Mouse (Mus musculus): ENCODE data around the gene Cmpk2. TPM values are rescaled to one million over a fixed set of nuclear protein-coding genes. Genes with fewer than 3 reads are reported as not detected.
A peak's percentile ranks its signal among the peaks of the same experiment; 100 is the strongest.
"Not testable (repeated sequence)": the region's sequence is repeated elsewhere in the genome, so short reads cannot be mapped to it uniquely, and the experiment has no call there.

Cmpk2 gene
- polyA plus RNA-seq, 1 experiment from 2014 or later, result 8.6 TPM

DNA sequence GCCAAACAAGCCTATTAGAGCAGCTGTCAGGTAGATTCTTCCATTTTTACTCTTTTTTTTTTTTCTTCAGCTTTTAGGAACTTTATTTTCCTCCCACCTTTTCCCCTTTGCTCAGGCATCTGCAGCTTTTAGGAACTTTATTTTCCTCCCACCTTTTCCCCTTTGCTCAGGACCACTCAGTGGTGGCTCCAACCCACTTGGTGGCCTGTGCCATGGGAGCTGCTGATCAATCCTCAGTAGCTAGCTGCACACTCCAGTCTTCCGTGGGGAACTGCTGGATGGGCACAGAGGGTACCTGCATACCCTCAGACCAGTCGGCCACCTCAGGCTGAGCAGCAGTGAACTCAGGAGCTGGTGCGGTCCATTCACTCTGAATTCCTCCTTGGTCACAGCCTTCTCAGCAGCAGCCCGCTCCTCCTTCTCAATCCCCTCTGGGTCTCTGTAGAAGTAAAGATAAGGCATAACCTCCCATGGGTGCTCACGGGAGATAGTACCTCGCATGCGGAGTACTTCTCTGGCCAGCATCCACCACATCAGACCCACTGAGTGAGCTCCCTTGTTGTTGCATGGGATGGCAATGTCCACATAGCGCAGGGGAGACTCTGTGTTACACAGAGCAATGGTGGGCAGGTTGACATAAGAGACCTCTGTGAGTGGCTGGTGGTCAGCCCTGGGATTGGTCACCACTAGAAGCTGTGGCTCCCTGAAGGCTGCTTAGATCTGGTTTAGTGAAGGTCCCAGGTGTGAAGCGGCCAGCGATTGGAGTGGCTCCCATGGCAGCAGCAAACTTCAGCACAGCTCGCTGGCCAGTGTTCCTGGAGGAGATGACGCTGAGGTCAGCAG lies 17.0 kb downstream of the Cmpk2 start:
- WGBS (ENCODE audit: insufficient replicate concordance), result 48% methylated on average over 12 of the region's 12 CpGs
- not testable (repeated sequence) for DNase-seq; H3K27me3 ChIP-seq; H3K9me3 ChIP-seq (replicated peaks); H3K36me3 ChIP-seq
- H3K4me2 ChIP-seq, result peak overlapping the region; percentile 61
- peak overlapping the region; percentile 25 for H3K4me3 ChIP-seq (replicated peaks)
- H3K4me1 ChIP-seq (replicated peaks), result peaks cover 46% of the 10 kb centered on the region
- peak overlapping the region; percentile 63 for H3K9ac ChIP-seq
- peak; percentile 79 for ATAC-seq (ENCODE audit: low read depth)
- peak overlapping the region; percentile 73 for H3K27ac ChIP-seq

DNA sequence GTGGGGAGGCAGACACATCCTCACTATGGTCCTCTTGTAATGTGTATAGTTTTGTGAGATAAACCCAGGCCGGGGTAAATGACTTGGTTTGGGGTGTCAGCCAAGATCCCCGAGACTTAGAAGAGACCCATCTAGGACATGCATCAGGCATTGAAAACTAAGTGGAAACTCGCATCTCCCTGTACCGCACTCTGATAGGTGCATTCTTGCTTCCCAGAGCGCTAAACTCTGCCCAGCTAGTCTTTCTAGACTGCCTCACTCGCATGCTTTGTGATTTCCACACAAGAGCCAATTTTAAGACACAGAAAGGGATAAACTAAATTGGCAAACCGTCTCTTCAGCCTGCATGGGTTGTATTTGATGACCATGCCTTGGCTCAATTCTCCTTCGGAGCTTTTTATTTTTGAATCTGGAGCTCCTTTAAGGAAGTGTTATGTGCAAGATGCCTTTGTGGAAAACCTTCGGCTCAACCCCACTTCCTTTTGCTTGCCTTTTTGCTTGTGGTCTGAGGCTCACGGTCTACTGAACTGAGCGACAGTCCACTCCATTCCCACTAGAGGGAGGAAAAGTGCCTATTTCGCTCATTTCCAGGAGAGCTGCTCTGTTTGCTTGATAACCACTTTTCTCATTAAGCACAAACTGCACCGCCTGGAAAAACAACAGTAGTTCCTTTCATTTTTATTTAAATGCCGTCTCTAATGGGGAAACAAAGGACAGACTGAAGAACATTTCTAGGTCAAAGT lies 19.0 kb downstream of the Cmpk2 start:
- DNase-seq (no peak), ATAC-seq (ENCODE audit: low read depth) (no peak)
- Histone ChIP-seq H3K4me1 (replicated peaks) (peaks cover 46% of the 10 kb centered on the region), H3K4me3 (replicated peaks) (no peak overlapping the region), H3K4me2 (peak overlapping the region; percentile 15; the same call in 1 of the 2 replicates), H3K27me3 (no peaks in the 10 kb centered on the region), H3K9me3 (replicated peaks) (no peaks in the 10 kb centered on the region), H3K9ac (no peak overlapping the region), H3K27ac (no peak overlapping the region), H3K36me3 (no peaks in the 10 kb centered on the region)
- 50% methylated on average over 14 of the region's 14 CpGs for whole genome bisulfite sequencing (ENCODE audit: insufficient replicate concordance)

DNA sequence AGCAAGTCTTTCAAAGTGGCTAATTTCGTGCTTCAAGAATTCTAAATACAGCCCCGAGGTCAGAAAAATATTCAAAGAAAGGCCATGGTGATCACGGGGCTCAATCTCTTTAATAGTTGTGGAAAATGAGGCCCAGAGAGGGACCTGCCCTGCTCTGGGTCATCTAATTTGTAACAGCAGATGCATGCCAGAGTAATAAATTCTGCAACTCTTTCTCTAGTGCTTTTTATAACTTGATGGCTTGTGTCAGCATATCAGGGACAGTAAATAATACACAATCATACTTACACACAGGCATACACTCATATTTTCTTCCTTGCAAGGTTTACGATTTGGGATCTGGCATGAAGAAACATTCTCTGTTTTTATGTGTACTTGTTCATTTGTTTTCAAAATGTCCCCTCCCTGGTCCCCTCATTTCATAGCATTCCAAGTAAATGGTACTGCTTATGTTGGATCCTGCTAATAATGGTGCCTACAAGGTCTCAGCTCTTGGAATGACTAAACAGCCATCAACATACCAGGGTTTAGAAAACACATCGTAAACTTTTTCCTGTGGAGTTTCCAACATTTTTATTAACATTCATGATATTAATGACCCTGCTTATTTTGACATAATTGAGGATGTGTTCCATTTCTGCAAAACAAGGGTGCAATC lies 19.7 kb downstream of the Cmpk2 start:
- H3K4me2 ChIP-seq, result no peak overlapping the region
- no peak for DNase-seq
- peaks cover 42% of the 10 kb centered on the region for H3K4me1 ChIP-seq (replicated peaks)
- H3K9me3 ChIP-seq (replicated peaks), result no peaks in the 10 kb centered on the region
- H3K36me3 ChIP-seq, result no peaks in the 10 kb centered on the region
- no peak for ATAC-seq (ENCODE audit: low read depth)
- no peak overlapping the region for H3K9ac ChIP-seq
- WGBS (ENCODE audit: insufficient replicate concordance), result 74% methylated on average over 5 of the region's 5 CpGs
- no peak overlapping the region for H3K27ac ChIP-seq
- no peak overlapping the region for H3K4me3 ChIP-seq (replicated peaks)
- no peaks in the 10 kb centered on the region for H3K27me3 ChIP-seq

DNA sequence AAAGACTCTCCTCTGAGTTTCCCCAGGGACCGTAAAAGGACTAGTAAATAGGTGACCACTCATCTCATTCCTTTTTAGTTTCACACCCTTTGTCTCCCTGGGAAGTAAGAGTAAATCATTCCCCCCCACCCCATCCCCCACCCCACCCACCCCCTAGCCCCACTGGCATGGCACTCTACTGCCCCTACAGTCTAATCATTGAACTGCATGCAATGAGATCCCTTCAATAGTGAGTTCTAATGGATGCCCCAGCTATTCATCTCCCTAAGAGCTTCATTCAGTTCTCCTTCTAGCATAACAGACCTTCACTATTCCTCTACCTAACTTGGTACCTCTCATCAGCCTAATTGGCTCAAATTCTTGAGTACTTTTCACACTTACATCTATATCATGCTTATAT lies 20.9 kb downstream of the Cmpk2 start:
- H3K27me3 ChIP-seq, result no peaks in the 10 kb centered on the region
- H3K4me1 ChIP-seq (replicated peaks), result peaks cover 32% of the 10 kb centered on the region
- 88% methylated on average over 1 of the region's 1 CpGs for WGBS (ENCODE audit: insufficient replicate concordance)
- no peak overlapping the region for H3K27ac ChIP-seq
- H3K36me3 ChIP-seq, result no peaks in the 10 kb centered on the region
- ATAC-seq (ENCODE audit: low read depth) (no peak), DNase-seq (no peak)
- no peaks in the 10 kb centered on the region for H3K9me3 ChIP-seq (replicated peaks)
- H3K4me3 ChIP-seq (replicated peaks), result no peak overlapping the region
- H3K4me2 ChIP-seq, result no peak overlapping the region
- no peak overlapping the region for H3K9ac ChIP-seq

DNA sequence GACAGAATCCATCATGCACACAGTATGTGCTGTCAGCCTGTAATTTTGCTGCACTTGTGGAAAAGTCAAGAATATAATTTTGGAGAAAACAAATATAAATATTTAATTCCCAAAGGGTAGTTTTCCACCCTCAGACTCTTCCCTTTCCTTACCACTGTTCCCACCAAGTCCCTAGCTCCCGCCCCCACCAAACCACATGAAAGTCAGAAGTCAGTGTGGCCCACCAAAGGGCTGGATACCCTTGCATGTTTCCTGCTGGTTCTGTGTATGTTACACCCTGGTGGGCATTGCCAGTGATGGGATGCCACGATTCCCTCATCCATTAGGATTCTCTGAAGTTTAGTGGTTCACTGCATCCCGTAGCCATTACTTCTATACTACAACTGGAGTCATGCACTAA lies 32.0 kb downstream of the Cmpk2 start:
- Histone ChIP-seq H3K9me3 (replicated peaks) (no peaks in the 10 kb centered on the region), H3K27me3 (0 out of 2 replicates have a peak, but pooled peaks cover 3% of the 10 kb centered on the region), H3K27ac (no peak overlapping the region), H3K4me3 (replicated peaks) (no peak overlapping the region), H3K36me3 (no peaks in the 10 kb centered on the region), H3K4me2 (no peak overlapping the region), H3K9ac (no peak overlapping the region), H3K4me1 (replicated peaks) (0 out of 2 replicates have a peak, but pooled peaks cover 2% of the 10 kb centered on the region)
- no peak for DNase-seq
- WGBS (ENCODE audit: insufficient replicate concordance), result 63% methylated on average over 3 of the region's 3 CpGs
- no peak for ATAC-seq (ENCODE audit: low read depth)

DNA sequence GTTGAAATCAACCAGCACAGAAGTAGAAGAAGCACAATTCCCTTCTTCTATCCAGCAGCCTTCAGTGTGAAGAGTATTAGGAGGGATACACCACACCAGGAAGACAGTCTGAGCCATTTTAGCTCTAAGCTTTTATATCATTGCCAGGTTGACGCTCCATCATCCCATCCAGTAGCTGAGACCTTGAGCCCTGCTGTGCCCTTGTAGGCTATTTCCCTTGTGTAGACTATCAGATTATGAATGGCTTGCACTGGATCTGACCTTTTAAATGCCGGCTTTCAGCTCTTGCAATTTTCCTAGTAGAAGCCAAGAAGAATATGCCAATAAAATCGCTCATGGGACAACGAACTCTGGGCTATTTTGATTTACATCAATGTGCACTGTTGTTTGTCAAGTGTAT lies 42.0 kb downstream of the Cmpk2 start:
- no peaks in the 10 kb centered on the region for H3K4me1 ChIP-seq (replicated peaks)
- WGBS (ENCODE audit: insufficient replicate concordance), result 74% methylated on average over 4 of the region's 4 CpGs

DNA sequence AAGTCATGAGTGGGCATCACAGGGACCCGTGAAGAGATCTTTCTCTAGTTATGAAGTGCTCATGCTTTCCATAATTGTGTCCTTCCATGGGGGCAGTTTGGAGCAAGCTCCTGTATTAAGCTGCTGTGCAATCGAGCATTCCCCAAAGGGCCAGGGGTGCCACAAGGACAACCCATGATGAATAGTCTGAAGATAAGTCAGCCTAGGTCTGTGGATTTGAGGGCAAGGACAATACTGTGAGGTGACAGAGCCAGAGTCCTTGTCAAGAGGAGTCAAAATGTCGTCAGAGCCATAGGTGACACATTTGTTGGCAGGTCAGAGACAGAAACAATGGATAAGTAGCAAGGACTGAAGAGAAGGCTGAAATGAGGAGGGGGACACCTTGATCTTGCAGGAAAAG lies 49.2 kb downstream of the Cmpk2 start:
- no peak for DNase-seq
- H3K4me1 ChIP-seq (replicated peaks), result no peaks in the 10 kb centered on the region
- no peaks in the 10 kb centered on the region for H3K27me3 ChIP-seq
- no peak overlapping the region for H3K9ac ChIP-seq
- WGBS (ENCODE audit: insufficient replicate concordance), result 58% methylated on average over 3 of the region's 3 CpGs
- H3K4me3 ChIP-seq (replicated peaks), result no peak overlapping the region
- ATAC-seq (ENCODE audit: low read depth), result no peak
- no peak overlapping the region for H3K27ac ChIP-seq
- no peak overlapping the region for H3K4me2 ChIP-seq
- no peaks in the 10 kb centered on the region for H3K36me3 ChIP-seq
- H3K9me3 ChIP-seq (replicated peaks), result no peaks in the 10 kb centered on the region

More for the DNA sequence above, 42.0 kb downstream of the Cmpk2 start:
- H3K4me2 ChIP-seq, result no peak overlapping the region
- no peak overlapping the region for H3K4me3 ChIP-seq (replicated peaks)
- no peaks in the 10 kb centered on the region for H3K9me3 ChIP-seq (replicated peaks)
- ATAC-seq (ENCODE audit: low read depth) (no peak), DNase-seq (no peak)
- no peaks in the 10 kb centered on the region for H3K27me3 ChIP-seq
- H3K9ac ChIP-seq, result no peak overlapping the region
- H3K27ac ChIP-seq, result no peak overlapping the region
- H3K36me3 ChIP-seq, result no peaks in the 10 kb centered on the region

DNA sequence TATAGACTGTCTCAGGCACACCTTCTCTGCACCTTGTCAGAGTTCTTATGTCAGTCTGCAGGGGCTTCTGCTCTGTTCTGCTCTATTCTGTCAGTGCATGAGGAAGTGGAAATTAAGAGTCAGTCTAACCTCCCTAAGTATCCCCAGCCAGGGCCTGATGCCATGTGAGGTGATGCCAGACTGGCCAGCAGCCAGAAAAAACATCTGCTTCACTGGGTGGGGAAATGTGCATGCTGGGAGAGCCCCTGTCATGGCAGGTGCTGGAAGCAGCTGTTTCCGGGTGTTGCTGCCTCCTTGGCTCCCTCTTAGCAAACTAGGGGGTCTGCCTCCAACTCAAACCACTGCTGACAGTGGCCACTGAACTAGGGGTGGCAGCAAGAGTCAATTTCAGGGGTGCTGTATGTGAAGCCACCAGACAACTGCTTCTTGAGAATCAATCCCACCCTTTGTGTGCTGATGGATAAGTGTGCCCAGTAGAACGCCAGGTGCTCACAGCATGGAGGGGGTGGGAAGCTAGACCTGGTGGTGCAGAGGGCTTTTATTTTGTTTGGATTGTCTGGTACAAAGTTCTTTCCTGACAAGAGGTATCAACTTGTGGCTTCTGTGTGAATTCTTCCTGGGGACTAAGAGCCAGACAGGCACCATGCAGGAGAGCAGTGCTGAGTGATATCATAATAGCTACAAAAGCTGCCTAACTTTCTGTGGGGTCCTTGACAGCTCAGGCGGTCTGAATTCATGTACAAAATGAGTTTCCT lies 56.1 kb downstream of the Cmpk2 start:
- Histone ChIP-seq H3K27ac (no peak overlapping the region), H3K4me3 (replicated peaks) (no peak overlapping the region), H3K9me3 (replicated peaks) (no peaks in the 10 kb centered on the region), H3K4me1 (replicated peaks) (no peaks in the 10 kb centered on the region), H3K36me3 (no peaks in the 10 kb centered on the region), H3K27me3 (no peaks in the 10 kb centered on the region), H3K4me2 (no peak overlapping the region), H3K9ac (no peak overlapping the region)
- ATAC-seq (ENCODE audit: low read depth) (no peak), DNase-seq (no peak)
- 54% methylated on average over 3 of the region's 3 CpGs for WGBS (ENCODE audit: insufficient replicate concordance)

DNA sequence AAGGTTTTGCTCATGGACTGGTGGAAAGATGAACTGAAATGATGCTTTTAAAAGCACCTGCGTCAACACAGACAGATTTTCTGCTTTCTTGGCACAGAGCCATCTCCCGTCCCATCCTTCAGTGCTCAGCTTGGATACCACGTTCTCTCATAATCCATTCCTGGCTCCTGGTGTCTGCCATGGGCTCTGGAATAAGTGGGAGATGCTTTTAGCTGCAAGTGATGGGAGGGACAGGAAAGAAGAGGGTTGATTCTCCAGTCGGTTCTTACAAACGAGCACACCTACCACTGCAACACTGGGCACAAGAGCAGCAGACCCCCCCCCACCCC lies 56.7 kb downstream of the Cmpk2 start:
- no peak for ATAC-seq (ENCODE audit: low read depth)
- H3K4me2 ChIP-seq, result no peak overlapping the region
- no peak for DNase-seq

More for the DNA sequence above, 56.7 kb downstream of the Cmpk2 start:
- Histone ChIP-seq H3K4me1 (replicated peaks) (no peaks in the 10 kb centered on the region), H3K4me3 (replicated peaks) (no peak overlapping the region), H3K27me3 (no peaks in the 10 kb centered on the region), H3K9ac (no peak overlapping the region), H3K27ac (no peak overlapping the region), H3K9me3 (replicated peaks) (no peaks in the 10 kb centered on the region), H3K36me3 (no peaks in the 10 kb centered on the region)
- 55% methylated on average over 5 of the region's 5 CpGs for WGBS (ENCODE audit: insufficient replicate concordance)
